Mouse (Mus musculus): ENCODE measurements at regions not wholly inside any gene's neighbourhood (a gene's known extent, or its start where the extent isn't known, plus 50 kb on each side); places are given as distances from the start of the nearest gene placed in this dataset.

- 28% methylated on average over 4 of the region's 4 CpGs for WGBS
- no peak for TF ChIP-seq POLR2A (IDR thresholded peaks at IDR 0.05; ENCODE audit: low read depth, low read length)
- TF ChIP-seq CTCF (IDR thresholded peaks at IDR 0.05; ENCODE audit: extremely low read depth, insufficient read length, insufficient replicate concordance, low read depth, low read length) = no peak
These were observed 138.6 kb upstream of the Smarca2 start for GRCm38 (mm10) chr19:26466244-26466643.

GRCm38 (mm10) chr19:26467179-26467651, 137.6 kb upstream of the Smarca2 start:
- Histone ChIP-seq H3K36me3 (ENCODE audit: control insufficient read depth, insufficient read depth, low read length) (no peaks in the 10 kb centered on the region), H3K4me3 (ENCODE audit: low read depth, low read length) (no peak overlapping the region), H3K27ac (ENCODE audit: insufficient read depth, low read depth, low read length) (no peak overlapping the region), H3K27me3 (ENCODE audit: control insufficient read depth, insufficient read depth, low read length) (no peaks in the 10 kb centered on the region), H3K4me1 (ENCODE audit: control insufficient read depth, insufficient read depth, insufficient read length, low read length) (no peaks in the 10 kb centered on the region)
- WGBS = 41% methylated on average over 5 of the region's 5 CpGs
- TF ChIP-seq POLR2A (IDR thresholded peaks at IDR 0.05; ENCODE audit: low read depth, low read length) (no peak), CTCF (IDR thresholded peaks at IDR 0.05; ENCODE audit: extremely low read depth, insufficient read length, insufficient replicate concordance, low read depth, low read length) (no peak)

More at GRCm38 (mm10) chr19:26466244-26466643, 138.6 kb upstream of the Smarca2 start:
- Histone ChIP-seq H3K4me1 (ENCODE audit: control insufficient read depth, insufficient read depth, insufficient read length, low read length) (no peaks in the 10 kb centered on the region), H3K36me3 (ENCODE audit: control insufficient read depth, insufficient read depth, low read length) (no peaks in the 10 kb centered on the region), H3K27ac (ENCODE audit: insufficient read depth, low read depth, low read length) (no peak overlapping the region), H3K27me3 (ENCODE audit: control insufficient read depth, insufficient read depth, low read length) (no peaks in the 10 kb centered on the region), H3K4me3 (ENCODE audit: low read depth, low read length) (no peak overlapping the region)

- no peak overlapping the region for H3K27ac ChIP-seq (ENCODE audit: insufficient read depth, low read depth, low read length)
- H3K4me1 ChIP-seq (ENCODE audit: control insufficient read depth, insufficient read depth, insufficient read length, low read length) = peaks cover 5% of the 10 kb centered on the region; the same call in 1 of the 2 replicates
- no peaks in the 10 kb centered on the region for H3K27me3 ChIP-seq (ENCODE audit: control insufficient read depth, insufficient read depth, low read length)
- TF ChIP-seq POLR2A (IDR thresholded peaks at IDR 0.05; ENCODE audit: low read depth, low read length) = no peak
- H3K36me3 ChIP-seq (ENCODE audit: control insufficient read depth, insufficient read depth, low read length) = no peaks in the 10 kb centered on the region
- H3K4me3 ChIP-seq (ENCODE audit: low read depth, low read length) = no peak overlapping the region
- WGBS = 41% methylated on average over 1 of the region's 1 CpGs
These were observed 132.2 kb upstream of the Smarca2 start for GRCm38 (mm10) chr19:26472659-26473058.

GRCm38 (mm10) chr19:26473211-26473610, 131.6 kb upstream of the Smarca2 start:
- Histone ChIP-seq H3K27me3 (ENCODE audit: control insufficient read depth, insufficient read depth, low read length) (no peaks in the 10 kb centered on the region), H3K4me3 (ENCODE audit: low read depth, low read length) (no peak overlapping the region), H3K27ac (ENCODE audit: insufficient read depth, low read depth, low read length) (no peak overlapping the region), H3K36me3 (ENCODE audit: control insufficient read depth, insufficient read depth, low read length) (no peaks in the 10 kb centered on the region), H3K4me1 (ENCODE audit: control insufficient read depth, insufficient read depth, insufficient read length, low read length) (peaks cover 5% of the 10 kb centered on the region; the same call in 1 of the 2 replicates)
- 25% methylated on average over 3 of the region's 3 CpGs for WGBS
- TF ChIP-seq CTCF (IDR thresholded peaks at IDR 0.05; ENCODE audit: extremely low read depth, insufficient read length, insufficient replicate concordance, low read depth, low read length) (no peak), POLR2A (IDR thresholded peaks at IDR 0.05; ENCODE audit: low read depth, low read length) (no peak)

GRCm38 (mm10) chr19:26475197-26475596, 129.7 kb upstream of the Smarca2 start:
- H3K4me1 ChIP-seq (ENCODE audit: control insufficient read depth, insufficient read depth, insufficient read length, low read length) = peaks cover 5% of the 10 kb centered on the region; the same call in 1 of the 2 replicates
- TF ChIP-seq CTCF (IDR thresholded peaks at IDR 0.05; ENCODE audit: extremely low read depth, insufficient read length, insufficient replicate concordance, low read depth, low read length) = no peak
- TF ChIP-seq POLR2A (IDR thresholded peaks at IDR 0.05; ENCODE audit: low read depth, low read length) = no peak
- WGBS = 41% methylated on average over 2 of the region's 2 CpGs
- H3K27ac ChIP-seq (ENCODE audit: insufficient read depth, low read depth, low read length) = no peak overlapping the region
- H3K27me3 ChIP-seq (ENCODE audit: control insufficient read depth, insufficient read depth, low read length) = no peaks in the 10 kb centered on the region
- H3K4me3 ChIP-seq (ENCODE audit: low read depth, low read length) = no peak overlapping the region
- no peaks in the 10 kb centered on the region for H3K36me3 ChIP-seq (ENCODE audit: control insufficient read depth, insufficient read depth, low read length)

- no peak overlapping the region for H3K27ac ChIP-seq (ENCODE audit: insufficient read depth, low read depth, low read length)
- TF ChIP-seq POLR2A (IDR thresholded peaks at IDR 0.05; ENCODE audit: low read depth, low read length) = no peak
- no peak for TF ChIP-seq CTCF (IDR thresholded peaks at IDR 0.05; ENCODE audit: extremely low read depth, insufficient read length, insufficient replicate concordance, low read depth, low read length)
- H3K27me3 ChIP-seq (ENCODE audit: control insufficient read depth, insufficient read depth, low read length) = no peaks in the 10 kb centered on the region
- H3K4me3 ChIP-seq (ENCODE audit: low read depth, low read length) = no peak overlapping the region
- 12% methylated on average over 2 of the region's 2 CpGs for WGBS
- peaks cover 5% of the 10 kb centered on the region; the same call in 1 of the 2 replicates for H3K4me1 ChIP-seq (ENCODE audit: control insufficient read depth, insufficient read depth, insufficient read length, low read length)
- no peaks in the 10 kb centered on the region for H3K36me3 ChIP-seq (ENCODE audit: control insufficient read depth, insufficient read depth, low read length)
These were observed 129.1 kb upstream of the Smarca2 start for GRCm38 (mm10) chr19:26475754-26476153.

- 85% methylated on average over 16 of the region's 16 CpGs for WGBS
- Histone ChIP-seq H3K4me1 (ENCODE audit: control insufficient read depth, insufficient read depth, insufficient read length, low read length) (peaks cover 3% of the 10 kb centered on the region; the same call in 1 of the 2 replicates), H3K4me3 (ENCODE audit: low read depth, low read length) (no peak overlapping the region), H3K27ac (ENCODE audit: insufficient read depth, low read depth, low read length) (no peak overlapping the region), H3K27me3 (ENCODE audit: control insufficient read depth, insufficient read depth, low read length) (no peaks in the 10 kb centered on the region), H3K36me3 (ENCODE audit: control insufficient read depth, insufficient read depth, low read length) (no peaks in the 10 kb centered on the region)
- TF ChIP-seq POLR2A (IDR thresholded peaks at IDR 0.05; ENCODE audit: low read depth, low read length) (no peak), CTCF (IDR thresholded peaks at IDR 0.05; ENCODE audit: extremely low read depth, insufficient read length, insufficient replicate concordance, low read depth, low read length) (no peak)
These were observed 126.7 kb upstream of the Smarca2 start for GRCm38 (mm10) chr19:26478055-26478737.
